ENCODE assay signal across 8 mouse cellular contexts in the genomic region with DNA sequence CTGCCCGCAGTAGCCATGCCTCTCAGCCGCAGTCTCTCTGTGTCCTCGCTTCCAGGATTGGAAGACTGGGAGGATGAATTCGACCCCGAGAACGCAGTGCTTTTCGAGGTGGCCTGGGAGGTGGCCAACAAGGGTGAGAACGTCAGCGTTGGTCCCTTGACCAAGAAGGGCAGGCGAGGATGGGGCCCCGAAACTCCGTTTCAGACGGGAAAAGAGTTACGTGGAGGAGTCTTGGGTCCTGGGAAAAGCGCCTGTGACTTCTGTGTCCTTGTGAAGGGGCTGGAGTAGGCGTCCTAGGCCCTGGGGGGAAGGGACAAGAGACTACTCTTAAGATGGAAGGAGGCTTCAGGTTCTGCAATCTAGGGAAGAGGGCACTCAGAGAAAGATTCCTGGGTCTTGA. TPM values are rescaled to one million over a fixed set of nuclear protein-coding genes. Genes with fewer than 3 reads are reported as not detected.
DNase-seq lines count a peak whose midpoint lies in the region; ATAC-seq and TF ChIP-seq lines count a peak whose summit lies in the region.

No protein-coding gene starts in this region.

- H3K4me3 ChIP-seq in kidney, embryonic 16.5 days (ENCODE audit: low read length): peak overlapping the region; percentile 67
- H3K4me3 ChIP-seq in embryonic facial prominence, embryonic 12.5 days: peak overlapping the region; percentile 95
- peak overlapping the region; percentile 77 for H3K4me3 ChIP-seq in intestine, postnatal 0 days (ENCODE audit: low read depth, low read length)
- H3K4me3 ChIP-seq in midbrain, embryonic 15.5 days: peak overlapping the region; percentile 62

- ATAC-seq in kidney, embryonic 16.5 days (ENCODE audit: low FRiP score, low TSS enrichment): no peak
- 0 out of 2 replicates have a peak, but pooled peaks have one; percentile 0 for ATAC-seq in embryonic facial prominence, embryonic 12.5 days (ENCODE audit: insufficient number of reproducible peaks, insufficient read depth, low FRiP score, low TSS enrichment)
- ATAC-seq in intestine, postnatal 0 days: no peak
- peak; percentile 46 for ATAC-seq in midbrain, embryonic 15.5 days (replicated peaks)
- ATAC-seq in monocyte, adult 5-6 weeks (replicated peaks; ENCODE audit: insufficient number of reproducible peaks, low FRiP score, low TSS enrichment, poor library complexity, severe bottlenecking): no peak

- WGBS in kidney, embryonic 16.5 days: under 1% methylated on average over 16 of the region's 16 CpGs
- WGBS in embryonic facial prominence, embryonic 12.5 days: 2% methylated on average over 16 of the region's 16 CpGs
- 1% methylated on average over 16 of the region's 16 CpGs for WGBS in intestine, postnatal 0 days
- 2% methylated on average over 16 of the region's 16 CpGs for WGBS in midbrain, embryonic 15.5 days

- peak overlapping the region; percentile 85 for H3K9ac ChIP-seq in kidney, embryonic 16.5 days (replicated peaks; ENCODE audit: low read length)
- H3K9ac ChIP-seq in embryonic facial prominence, embryonic 12.5 days: peak overlapping the region; percentile 72
- H3K9ac ChIP-seq in intestine, postnatal 0 days (ENCODE audit: low read depth, low read length): peak overlapping the region; percentile 61
- peak overlapping the region; percentile 58 for H3K9ac ChIP-seq in midbrain, embryonic 15.5 days

- H3K4me1 ChIP-seq in kidney, embryonic 16.5 days (ENCODE audit: insufficient read depth, low read length): peaks cover 36% of the 10 kb centered on the region
- H3K4me1 ChIP-seq in embryonic facial prominence, embryonic 12.5 days: peaks cover 43% of the 10 kb centered on the region
- peaks cover 4% of the 10 kb centered on the region; the same call in 1 of the 2 replicates for H3K4me1 ChIP-seq in intestine, postnatal 0 days (replicated peaks; ENCODE audit: control insufficient read depth, insufficient read depth, low read length)
- H3K4me1 ChIP-seq in midbrain, embryonic 15.5 days: peaks cover 41% of the 10 kb centered on the region

- H3K27me3 ChIP-seq in kidney, embryonic 16.5 days (ENCODE audit: insufficient read depth, low read length): no peaks in the 10 kb centered on the region
- H3K27me3 ChIP-seq in embryonic facial prominence, embryonic 12.5 days: no peaks in the 10 kb centered on the region
- no peaks in the 10 kb centered on the region for H3K27me3 ChIP-seq in intestine, postnatal 0 days (replicated peaks; ENCODE audit: control insufficient read depth, insufficient read depth, low read length)
- H3K27me3 ChIP-seq in midbrain, embryonic 15.5 days (replicated peaks): no peaks in the 10 kb centered on the region

- H3K4me2 ChIP-seq in kidney, embryonic 16.5 days (replicated peaks; ENCODE audit: low read depth, low read length): peak overlapping the region; percentile 58
- H3K4me2 ChIP-seq in embryonic facial prominence, embryonic 12.5 days (replicated peaks): peak overlapping the region; percentile 97
- H3K4me2 ChIP-seq in intestine, postnatal 0 days (replicated peaks; ENCODE audit: low read depth): peak overlapping the region; percentile 81
- H3K4me2 ChIP-seq in midbrain, embryonic 15.5 days: peak overlapping the region; percentile 63

- H3K9me3 ChIP-seq in kidney, embryonic 16.5 days (ENCODE audit: low read length): no peaks in the 10 kb centered on the region
- no peaks in the 10 kb centered on the region for H3K9me3 ChIP-seq in embryonic facial prominence, embryonic 12.5 days
- no peaks in the 10 kb centered on the region for H3K9me3 ChIP-seq in intestine, postnatal 0 days (ENCODE audit: control insufficient read depth)
- no peaks in the 10 kb centered on the region for H3K9me3 ChIP-seq in midbrain, embryonic 15.5 days

- H3K36me3 ChIP-seq in kidney, embryonic 16.5 days (ENCODE audit: insufficient read depth, low read length): peaks cover 23% of the 10 kb centered on the region
- H3K36me3 ChIP-seq in embryonic facial prominence, embryonic 12.5 days: peaks cover 26% of the 10 kb centered on the region
- peaks cover 24% of the 10 kb centered on the region for H3K36me3 ChIP-seq in intestine, postnatal 0 days (ENCODE audit: control insufficient read depth, insufficient read depth)
- H3K36me3 ChIP-seq in midbrain, embryonic 15.5 days (replicated peaks): no peaks in the 10 kb centered on the region

- TF ChIP-seq CTCF in intestine, postnatal 0 days (IDR thresholded peaks at IDR 0.05; ENCODE audit: low read depth): no peak

- DNase-seq in kidney, adult 18-20 months: no peak
- DNase-seq in cerebellum, postnatal 25 days: no peak
- no peak for DNase-seq in frontal cortex, postnatal 10 days (ENCODE audit: low spot score in 2 of 2)

- peak overlapping the region; percentile 48 for H3K27ac ChIP-seq in kidney, embryonic 16.5 days (ENCODE audit: low read length)
- H3K27ac ChIP-seq in embryonic facial prominence, embryonic 12.5 days: peak overlapping the region; percentile 71
- H3K27ac ChIP-seq in intestine, postnatal 0 days (ENCODE audit: low read depth, low read length): peak overlapping the region; percentile 42; the same call in 1 of the 2 replicates
- H3K27ac ChIP-seq in midbrain, embryonic 15.5 days: peak overlapping the region; percentile 67

RNA-seq across cellular contexts. Expression of a gene that starts 0.4 kb away (rescaled TPM):
- 51.1 and 51.7 TPM in 2 replicates for polyA plus RNA-seq in kidney, embryonic 16.5 days (2015; fragmentation: Nextera tagmentation; extraction: Ambion mirVana)
- 43.2 and 45.4 TPM in 2 replicates for polyA plus RNA-seq in embryonic facial prominence, embryonic 12.5 days (2016; fragmentation: Nextera tagmentation; extraction: Ambion mirVana)
- polyA plus RNA-seq in intestine, postnatal 0 days (2015; fragmentation: Nextera tagmentation; extraction: Ambion mirVana): 10.4 and 10.6 TPM in 2 replicates
- 21.0 and 22.7 TPM in 2 replicates for polyA plus RNA-seq in midbrain, embryonic 15.5 days (2015; fragmentation: Nextera tagmentation; extraction: Ambion mirVana)
- 3.6 to 4.9 TPM (median 3.9 TPM) in 3 replicates for total RNA-seq in monocyte, adult 5-6 weeks (2017)

RNA-seq across cellular contexts. Expression of a gene that starts 2.9 kb away (rescaled TPM):
- 164 and 173 TPM in 2 replicates for polyA plus RNA-seq in kidney, embryonic 16.5 days (2015; fragmentation: Nextera tagmentation; extraction: Ambion mirVana)
- 149 and 151 TPM in 2 replicates for polyA plus RNA-seq in embryonic facial prominence, embryonic 12.5 days (2016; fragmentation: Nextera tagmentation; extraction: Ambion mirVana)
- polyA plus RNA-seq in intestine, postnatal 0 days (2015; fragmentation: Nextera tagmentation; extraction: Ambion mirVana): 35.6 and 38.6 TPM in 2 replicates
- polyA plus RNA-seq in midbrain, embryonic 15.5 days (2015; fragmentation: Nextera tagmentation; extraction: Ambion mirVana): 107 and 117 TPM in 2 replicates
- total RNA-seq in monocyte, adult 5-6 weeks (2017): 18.0 to 33.4 TPM (median 23.3 TPM) in 3 replicates

RNA-seq across cellular contexts. Expression of a gene that starts 14.4 kb away (rescaled TPM):
- not detected in 2 replicates for polyA plus RNA-seq in kidney, embryonic 16.5 days (2015; fragmentation: Nextera tagmentation; extraction: Ambion mirVana)
- polyA plus RNA-seq in embryonic facial prominence, embryonic 12.5 days (2016; fragmentation: Nextera tagmentation; extraction: Ambion mirVana): 0.33 and 0.71 TPM in 2 replicates
- not detected in 2 replicates for polyA plus RNA-seq in intestine, postnatal 0 days (2015; fragmentation: Nextera tagmentation; extraction: Ambion mirVana)
- 0.45 and 0.63 TPM in 2 replicates for polyA plus RNA-seq in midbrain, embryonic 15.5 days (2015; fragmentation: Nextera tagmentation; extraction: Ambion mirVana)
- not detected in 3 replicates for total RNA-seq in monocyte, adult 5-6 weeks (2017)

RNA-seq across cellular contexts. Expression of a gene that starts 21.5 kb away (rescaled TPM):
- polyA plus RNA-seq in kidney, embryonic 16.5 days (2015; fragmentation: Nextera tagmentation; extraction: Ambion mirVana): 1.5 and 1.6 TPM in 2 replicates
- 5.2 and 5.6 TPM in 2 replicates for polyA plus RNA-seq in embryonic facial prominence, embryonic 12.5 days (2016; fragmentation: Nextera tagmentation; extraction: Ambion mirVana)
- polyA plus RNA-seq in intestine, postnatal 0 days (2015; fragmentation: Nextera tagmentation; extraction: Ambion mirVana): 2.0 TPM in 2 replicates
- polyA plus RNA-seq in midbrain, embryonic 15.5 days (2015; fragmentation: Nextera tagmentation; extraction: Ambion mirVana): 0.10 TPM in 1 of 2 replicates, not detected in the other
- not detected in 3 replicates for total RNA-seq in monocyte, adult 5-6 weeks (2017)

RNA-seq across cellular contexts. Expression of a gene that starts 24.6 kb away (rescaled TPM):
- polyA plus RNA-seq in kidney, embryonic 16.5 days (2015; fragmentation: Nextera tagmentation; extraction: Ambion mirVana): 5,149 and 5,628 TPM in 2 replicates
- 5,211 and 5,392 TPM in 2 replicates for polyA plus RNA-seq in embryonic facial prominence, embryonic 12.5 days (2016; fragmentation: Nextera tagmentation; extraction: Ambion mirVana)
- polyA plus RNA-seq in intestine, postnatal 0 days (2015; fragmentation: Nextera tagmentation; extraction: Ambion mirVana): 13,232 and 14,059 TPM in 2 replicates
- 6,021 and 6,209 TPM in 2 replicates for polyA plus RNA-seq in midbrain, embryonic 15.5 days (2015; fragmentation: Nextera tagmentation; extraction: Ambion mirVana)
- 1,006 to 1,190 TPM (median 1,165 TPM) in 3 replicates for total RNA-seq in monocyte, adult 5-6 weeks (2017)

Comparison
In these comparisons a context has a peak if more than half of its experiments do, and no peak if none do; other contexts are left out.
1. ATAC-seq: peak in embryonic facial prominence, embryonic 12.5 days (single experiment) and midbrain, embryonic 15.5 days (single experiment); none in kidney, embryonic 16.5 days (single experiment), intestine, postnatal 0 days (single experiment) and monocyte, adult 5-6 weeks (single experiment).
2. Peak in every context shown above with its lines, with median percentiles within 50 percentile points of each other: H3K27ac ChIP-seq, H3K4me2 ChIP-seq, H3K4me3 ChIP-seq and H3K9ac ChIP-seq.